Mouse (Mus musculus) megakaryocyte, embryonic 14.5 days (primary cell): Measurements from ENCODE around the gene Ust.

Experiments
- FLI1 ChIP-seq: IDR thresholded peaks from 2 replicates; pipeline ENCODE4 v1.6.1; 2012; ENCODE audit warnings: low read length, inconsistent platforms, mixed read lengths
- GATA1 ChIP-seq: IDR thresholded peaks from 3 replicates; pipeline ENCODE4 v1.6.1; 2012; ENCODE audit warnings: mixed read lengths, low read length, inconsistent platforms, borderline replicate concordance

DNA sequence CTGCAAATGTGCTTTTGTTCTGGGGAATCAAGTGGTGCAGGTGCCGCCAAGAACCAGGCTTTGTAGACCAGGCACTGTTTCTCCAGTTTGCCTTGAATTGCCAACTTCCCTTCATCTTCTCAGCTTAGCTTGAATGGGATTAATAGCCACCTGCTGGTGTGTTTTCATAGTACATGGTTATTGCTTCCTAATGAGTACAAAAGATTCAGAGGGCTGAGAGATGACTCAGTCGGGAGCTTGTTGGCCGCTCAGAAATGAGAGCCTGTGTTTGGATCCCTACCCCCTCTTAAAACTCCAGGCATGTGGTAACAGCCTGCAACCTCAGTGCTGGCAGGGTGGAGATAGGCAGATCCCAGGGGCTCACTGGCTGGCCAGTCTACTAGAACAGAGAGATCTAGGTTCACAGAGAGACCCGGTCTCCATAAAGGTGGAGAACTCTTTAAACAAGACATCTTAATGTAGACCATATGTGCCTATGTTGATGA, 127.3 kb downstream of the Ust start:
- TF ChIP-seq FLI1 (no peak), GATA1 (no peak)
